Mouse (Mus musculus): ENCODE measurements around the gene Pnldc1.

Gene Pnldc1

DNA sequence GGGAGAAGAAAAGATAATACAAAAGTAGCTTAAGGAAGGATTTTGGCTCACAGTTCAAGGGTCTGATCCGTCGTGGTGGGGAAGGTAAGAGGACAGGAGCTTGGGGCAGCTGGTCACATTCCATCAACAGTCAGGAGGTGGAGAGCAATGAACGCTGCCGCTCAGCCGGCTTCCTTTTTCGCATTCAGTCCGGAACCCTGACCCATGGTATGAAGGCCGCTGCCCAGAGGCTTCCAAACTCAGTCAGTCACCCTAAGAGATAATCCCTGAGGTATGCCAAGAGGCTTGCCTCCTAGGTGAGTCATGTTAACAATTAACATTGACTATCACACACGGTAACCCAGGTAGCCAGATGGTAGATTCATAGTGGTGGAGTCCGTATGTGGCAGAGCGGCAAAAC, 55.6 kb downstream of the Pnldc1 start:
- no peak for DNase-seq

DNA sequence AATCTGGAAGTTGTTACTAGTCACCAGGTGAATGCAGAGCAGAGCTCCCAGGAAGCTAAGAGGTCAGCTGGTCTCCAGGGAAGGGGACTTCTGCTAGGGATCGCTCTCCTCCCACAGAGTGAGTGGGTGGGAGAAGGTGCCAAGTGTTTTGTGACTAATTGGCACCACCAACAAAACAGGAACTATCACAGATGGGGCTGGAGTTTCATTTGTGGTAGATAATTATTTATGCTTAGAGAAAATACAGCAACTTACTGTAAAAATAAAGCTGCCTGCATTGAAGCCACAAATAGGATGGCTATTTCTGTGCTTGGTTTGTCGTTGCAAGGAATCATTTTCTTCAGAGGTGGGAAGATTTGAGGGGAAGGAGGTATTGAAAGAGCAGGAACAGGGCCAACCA, 56.2 kb downstream of the Pnldc1 start:
- no peak for DNase-seq

DNA sequence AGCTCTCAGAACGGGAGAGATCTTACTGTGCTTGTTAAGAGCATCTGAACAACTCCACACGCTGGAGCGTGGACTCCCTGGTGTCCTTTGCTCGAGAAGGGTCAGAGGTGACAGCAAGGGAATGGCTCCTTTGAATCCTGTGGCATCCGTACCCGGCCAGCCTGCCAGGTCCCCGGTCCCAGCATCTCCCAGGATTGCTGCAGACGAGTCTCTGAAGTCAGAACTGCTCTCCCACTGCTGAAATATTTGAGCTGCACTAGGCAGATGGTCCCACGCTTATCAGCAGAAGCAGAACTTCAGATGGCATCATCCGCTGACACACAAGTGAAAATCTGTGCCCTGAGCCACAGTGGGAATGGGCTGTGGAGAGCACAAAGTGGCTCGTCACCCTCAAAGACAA, 58.3 kb downstream of the Pnldc1 start:
- no peak for DNase-seq

DNA sequence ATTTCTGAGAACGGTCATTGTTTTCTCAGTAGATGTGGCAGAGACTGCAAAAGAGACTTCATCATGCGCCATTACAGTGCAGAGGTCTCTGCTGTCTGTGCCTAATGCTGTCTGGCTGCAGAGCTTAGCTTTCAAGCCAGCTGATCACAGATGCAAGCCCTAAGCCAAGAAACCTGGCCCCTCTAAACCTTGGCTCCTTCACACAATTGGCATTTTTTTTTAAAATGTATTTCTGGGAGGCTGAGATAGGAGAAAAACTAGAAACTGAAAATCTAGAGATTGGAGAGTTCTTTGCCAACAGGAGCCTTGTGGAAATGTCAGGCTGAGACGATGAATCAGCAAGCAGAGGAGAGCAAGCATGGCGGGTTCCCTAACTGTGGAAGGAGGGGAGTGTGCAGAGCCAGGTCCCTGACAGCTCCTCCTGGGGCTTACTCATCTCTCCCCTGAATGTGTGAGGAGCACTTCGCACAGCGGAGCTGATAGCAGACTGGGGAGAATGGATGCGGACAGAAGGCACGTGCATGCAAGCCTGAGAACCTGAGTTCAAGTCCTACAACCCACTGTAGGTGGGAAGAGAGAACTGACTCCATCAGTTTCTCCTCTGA, 60.1 kb downstream of the Pnldc1 start:
- no peak for DNase-seq

DNA sequence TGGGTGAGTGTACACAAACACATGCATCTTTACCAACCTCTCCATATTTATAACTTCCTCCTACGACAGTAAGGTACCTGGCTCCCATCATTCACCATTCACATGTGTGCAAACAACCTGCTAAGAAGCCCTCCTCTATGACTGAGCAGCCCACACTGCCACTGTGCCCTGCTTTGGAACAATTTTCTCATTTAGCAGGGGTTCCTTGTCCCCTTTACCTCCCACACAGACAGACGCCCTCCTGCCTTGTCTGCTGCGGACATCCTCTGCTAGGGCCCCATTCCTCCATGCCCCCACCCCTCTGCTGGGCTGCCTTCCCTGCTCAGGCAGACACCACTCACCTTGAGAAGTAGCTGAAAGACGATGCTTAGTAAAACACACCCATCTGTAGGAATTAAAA, 62.3 kb downstream of the Pnldc1 start:
- DNase-seq = no peak

DNA sequence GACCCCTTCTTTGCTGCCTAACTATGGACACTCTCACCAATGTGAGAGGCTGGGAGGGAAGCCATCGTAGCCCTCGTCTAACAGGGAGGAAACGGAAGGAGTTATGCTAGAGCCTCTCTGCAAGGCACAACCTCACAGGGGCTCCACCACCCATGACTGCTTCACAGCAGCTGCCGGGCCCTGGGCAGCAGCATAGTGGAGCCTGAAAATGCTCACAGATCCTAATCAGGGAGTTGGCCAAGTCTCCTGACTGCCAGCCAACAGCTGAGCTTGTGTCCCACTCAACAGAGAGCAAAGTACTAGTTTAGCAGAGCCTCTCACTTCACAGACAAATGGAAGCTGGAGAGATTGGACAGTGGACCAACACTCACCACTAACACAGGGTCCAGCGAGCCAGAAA, 63.6 kb downstream of the Pnldc1 start:
- DNase-seq = no peak

DNA sequence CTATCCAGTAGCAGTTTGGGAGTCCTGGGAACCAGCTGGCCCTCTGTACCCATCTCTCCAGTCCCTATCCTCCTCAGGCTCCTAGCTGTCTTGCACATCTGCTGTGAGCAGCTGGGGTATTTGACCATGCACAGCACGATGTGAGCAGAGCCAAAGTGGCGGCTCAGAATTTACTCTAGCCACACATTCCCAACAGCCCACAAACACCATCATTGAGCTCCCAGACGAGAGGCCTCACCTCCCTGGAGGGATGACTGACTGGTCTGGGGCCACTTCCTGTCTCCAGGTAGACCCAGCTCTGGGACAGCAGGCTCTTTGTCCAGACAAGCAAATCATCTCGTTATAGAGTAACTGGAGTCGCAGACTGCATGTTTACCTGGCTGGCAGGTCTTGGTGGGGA, 64.2 kb downstream of the Pnldc1 start:
- no peak for DNase-seq

DNA sequence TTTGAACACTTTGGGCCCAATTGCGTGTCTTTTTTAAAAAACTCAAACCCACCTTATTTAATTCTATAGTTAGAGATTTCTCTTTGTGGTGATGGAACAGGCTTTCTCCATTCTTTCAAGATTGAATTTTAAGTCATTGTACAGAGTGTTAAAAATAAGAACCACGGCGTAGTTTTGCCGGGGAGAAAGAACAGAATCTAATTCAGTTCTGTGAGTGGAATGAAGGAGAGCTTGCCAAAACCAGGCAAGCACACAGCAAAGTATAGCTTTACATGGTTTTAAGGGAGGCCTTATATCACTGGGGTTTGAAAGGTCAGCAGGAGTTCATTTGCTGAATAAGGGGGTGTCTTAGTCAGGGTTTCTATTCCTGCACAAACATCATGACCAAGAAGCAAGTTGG, 65.5 kb downstream of the Pnldc1 start:
- no peak for DNase-seq

DNA sequence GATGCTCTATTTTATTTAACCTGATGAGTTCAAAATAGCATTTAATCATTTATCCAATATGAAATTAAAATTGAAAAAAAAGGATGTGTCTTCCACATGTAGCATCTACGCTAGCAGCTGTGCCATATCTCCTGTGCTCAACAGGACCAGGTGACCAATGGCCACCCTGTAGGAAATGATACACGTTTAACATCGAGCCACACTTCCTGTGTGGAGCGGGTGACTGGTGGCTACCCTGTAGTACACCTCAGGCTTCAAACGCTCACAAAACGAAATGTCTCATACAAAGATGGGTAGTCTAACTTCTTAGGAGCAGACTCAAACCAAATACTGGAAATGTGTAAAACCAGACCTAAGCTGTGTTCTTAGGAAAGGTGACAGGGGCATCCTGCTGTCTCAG, 66.2 kb downstream of the Pnldc1 start:
- no peak for DNase-seq

DNA sequence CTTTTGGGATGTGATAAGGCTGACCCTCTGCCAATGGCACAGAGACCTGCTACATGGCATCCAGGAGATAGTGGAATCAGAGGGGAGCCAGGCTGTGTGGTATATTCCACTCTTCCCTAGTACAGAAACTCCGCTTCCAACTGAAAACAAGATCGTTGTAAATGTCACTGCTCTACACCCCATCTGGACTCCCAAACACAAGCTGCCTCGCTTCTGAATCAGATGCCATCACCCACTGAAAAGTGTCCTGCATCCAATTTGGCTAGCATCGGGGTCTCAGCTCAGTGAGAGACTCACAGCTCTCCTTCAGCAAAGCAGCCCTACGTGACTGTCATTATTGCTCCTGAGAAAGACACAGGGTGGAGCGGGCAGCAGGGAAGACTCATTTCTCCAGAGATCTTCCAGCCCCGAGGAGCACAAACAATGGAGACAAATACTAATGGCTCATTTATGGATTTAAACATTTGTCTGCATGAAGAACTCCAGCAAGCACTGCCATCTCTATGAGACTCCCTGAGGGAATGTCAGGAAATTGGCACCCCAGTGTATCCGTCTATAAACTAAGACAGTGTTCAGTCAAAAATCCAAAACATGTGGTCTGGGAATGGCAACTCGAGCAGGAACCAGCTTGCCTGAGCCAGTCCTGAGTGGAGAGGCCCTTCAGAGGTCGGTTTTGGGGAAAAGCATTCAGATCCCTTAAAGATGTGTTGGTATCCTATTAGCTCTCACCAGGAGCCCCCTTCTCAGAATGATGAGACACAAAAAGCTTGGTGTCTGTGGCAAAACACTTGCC, 70.4 kb downstream of the Pnldc1 start:
- DNase-seq = no peak

Measured in B cell, adult 2 months (primary cell).